Mouse (Mus musculus): Measurements from ENCODE around the gene Rnaseh2a.
A peak's percentile ranks its signal among the peaks of the same experiment; 100 is the strongest.
"Not testable (repeated sequence)": the region's sequence is repeated elsewhere in the genome, so short reads cannot be mapped to it uniquely, and the experiment has no call there.

Rnaseh2a gene

GRCm38 (mm10) chr8:84934860-84935259, 34.7 kb downstream of the Rnaseh2a start:
- DNase-seq (ENCODE audit: low spot score in 2 of 2), result no peak

DNA sequence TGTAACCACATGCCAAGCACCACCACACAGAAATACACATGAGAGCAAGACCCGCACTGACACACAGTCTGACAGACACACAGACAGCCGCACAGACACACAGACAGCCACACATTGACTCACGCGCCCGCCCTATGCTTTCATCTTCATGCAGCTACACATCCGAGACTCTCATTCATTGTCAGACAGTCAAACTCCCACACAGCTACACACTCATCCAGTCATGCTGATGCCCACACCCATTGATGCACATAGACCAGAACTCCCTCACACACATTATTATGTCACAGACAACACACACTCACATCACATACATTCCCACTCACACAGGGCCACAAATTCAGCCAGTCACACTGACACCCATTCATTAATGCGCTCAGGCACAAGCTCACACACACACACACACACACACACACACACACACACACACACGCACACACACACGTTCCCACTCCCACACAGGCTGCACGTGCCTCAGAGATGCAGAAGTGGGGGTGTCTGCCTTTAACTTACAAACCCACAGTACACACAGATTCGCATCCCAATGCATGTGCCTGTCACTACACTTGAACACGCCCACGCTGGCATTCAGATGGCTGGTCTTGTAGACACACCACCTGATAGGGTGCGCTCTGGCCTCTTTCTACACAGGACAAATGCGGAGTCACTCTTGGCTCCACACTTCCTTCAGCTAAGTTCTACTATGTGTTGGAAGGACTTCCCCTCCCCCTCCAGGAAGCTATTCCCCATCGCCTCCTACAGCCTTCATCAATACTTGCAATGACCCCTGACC, 35.6 kb downstream of the Rnaseh2a start:
- DNase-seq (ENCODE audit: low spot score in 2 of 2), result no peak

GRCm38 (mm10) chr8:84930582-84930981, 39.0 kb downstream of the Rnaseh2a start:
- no peak for DNase-seq (ENCODE audit: low spot score in 2 of 2)

DNA sequence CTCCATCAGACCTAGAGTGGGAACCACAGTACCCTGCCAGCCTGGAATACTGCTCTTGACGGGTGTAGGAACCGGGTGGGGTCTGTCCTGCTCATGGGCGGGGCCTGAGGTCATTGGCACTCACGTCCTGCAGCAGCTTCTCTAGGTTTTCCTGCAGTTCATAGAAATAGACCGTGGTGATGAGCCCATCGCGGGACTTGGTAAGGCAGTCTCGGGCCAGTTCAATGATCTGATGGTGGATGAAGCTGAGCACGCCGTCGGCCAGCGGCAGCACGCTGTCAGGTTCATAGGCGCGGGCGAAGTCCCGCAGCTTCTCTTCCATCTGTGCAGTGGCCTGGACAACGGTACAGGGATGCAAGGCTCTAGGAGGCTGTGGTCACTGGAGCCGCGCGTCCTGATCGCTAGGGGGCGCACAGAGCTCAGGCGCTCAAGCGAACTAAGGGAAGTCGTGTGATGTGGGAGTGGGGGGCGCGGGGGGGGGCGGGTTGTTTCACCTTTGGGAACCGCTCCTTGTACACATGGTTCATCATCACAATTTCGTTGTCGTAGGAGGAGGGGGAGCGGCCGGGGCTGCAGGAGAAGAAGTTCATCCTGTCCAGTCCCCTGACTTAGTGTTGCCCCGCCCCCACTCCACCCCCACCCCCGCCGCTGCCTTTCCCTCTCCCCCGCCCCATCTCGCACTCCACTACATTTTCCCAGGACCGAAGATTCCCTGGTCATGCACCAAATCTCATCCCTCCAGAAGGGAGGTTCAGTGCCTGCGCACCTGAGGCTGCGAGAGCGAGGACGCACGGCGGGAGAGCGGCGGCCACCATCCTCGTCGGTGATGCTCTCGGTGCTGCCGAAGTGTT, 40.9 kb downstream of the Rnaseh2a start:
- peak; percentile 37 to 44 for DNase-seq (ENCODE audit: low spot score in 2 of 2)

GRCm38 (mm10) chr8:84927513-84927912, 42.1 kb downstream of the Rnaseh2a start:
- DNase-seq (ENCODE audit: low spot score in 2 of 2), result no peak

- DNase-seq (ENCODE audit: low spot score in 2 of 2), result no peak
Measured at GRCm38 (mm10) chr8:84925557-84925956, 44.0 kb downstream of the Rnaseh2a start.

DNA sequence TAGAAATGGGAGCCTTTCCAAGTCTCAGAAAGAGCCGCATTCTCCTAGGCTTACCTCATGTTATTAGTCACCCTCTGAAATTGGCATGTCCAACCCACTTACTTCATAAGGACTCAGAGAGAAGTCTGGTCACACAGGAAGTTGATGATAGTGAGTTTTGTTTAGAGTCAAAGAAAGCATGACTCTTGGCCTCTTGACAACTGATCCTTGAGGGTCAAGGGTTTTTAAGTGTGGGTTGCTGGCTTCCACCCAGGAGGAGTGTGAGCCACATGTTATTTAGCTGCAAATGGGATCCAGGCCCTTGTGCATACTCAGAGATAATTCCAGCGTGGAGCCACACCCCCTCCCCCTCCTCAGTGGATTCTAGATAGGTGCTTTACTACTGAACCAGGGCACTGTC, 48.0 kb downstream of the Rnaseh2a start:
- no peak for DNase-seq (ENCODE audit: low spot score in 2 of 2)

- DNase-seq (ENCODE audit: low spot score in 2 of 2), result no peak
Measured at GRCm38 (mm10) chr8:84918646-84919045, 50.9 kb downstream of the Rnaseh2a start.

GRCm38 (mm10) chr8:84917781-84918180, 51.8 kb downstream of the Rnaseh2a start:
- DNase-seq (ENCODE audit: low spot score in 2 of 2), result no peak

- no peak for DNase-seq (ENCODE audit: low spot score in 2 of 2)
Measured at GRCm38 (mm10) chr8:84915269-84915668, 54.3 kb downstream of the Rnaseh2a start.

- peak; percentile 42 to 62 for DNase-seq (ENCODE audit: low spot score in 2 of 2)
Measured at GRCm38 (mm10) chr8:84913960-84914359, 55.6 kb downstream of the Rnaseh2a start.

GRCm38 (mm10) chr8:84913502-84913900, 56.1 kb downstream of the Rnaseh2a start:
- DNase-seq (ENCODE audit: low spot score in 2 of 2), result peak; percentile 60 to 66

- DNase-seq (ENCODE audit: low spot score in 2 of 2), result peak; percentile 92 to 93
Measured at GRCm38 (mm10) chr8:84912895-84913501, 56.6 kb downstream of the Rnaseh2a start.

DNA sequence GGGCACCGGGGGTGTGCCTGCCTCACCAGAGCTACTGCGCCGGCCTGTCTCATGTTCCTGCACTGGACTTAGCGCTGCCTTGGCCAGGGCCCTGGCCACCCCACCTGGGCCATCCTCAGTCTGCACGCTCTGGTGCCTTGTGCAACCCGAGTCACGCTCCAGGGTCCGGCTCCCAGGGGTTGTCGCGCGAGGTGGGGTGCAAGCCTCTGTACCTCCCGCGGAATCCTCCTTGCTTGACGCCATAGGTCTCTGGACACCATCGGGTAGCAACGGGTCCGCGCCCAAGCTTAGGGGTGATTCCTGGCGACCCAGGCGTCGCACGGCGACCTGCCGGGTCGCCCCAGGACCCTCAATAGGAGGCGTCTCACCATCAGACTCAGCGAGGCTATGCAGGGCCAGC, 57.2 kb downstream of the Rnaseh2a start:
- DNase-seq (ENCODE audit: low spot score in 2 of 2), result peak in 1 of 2 experiments; percentile 11

GRCm38 (mm10) chr8:84911854-84912253, 57.7 kb downstream of the Rnaseh2a start:
- no peak for DNase-seq (ENCODE audit: low spot score in 2 of 2)

DNA sequence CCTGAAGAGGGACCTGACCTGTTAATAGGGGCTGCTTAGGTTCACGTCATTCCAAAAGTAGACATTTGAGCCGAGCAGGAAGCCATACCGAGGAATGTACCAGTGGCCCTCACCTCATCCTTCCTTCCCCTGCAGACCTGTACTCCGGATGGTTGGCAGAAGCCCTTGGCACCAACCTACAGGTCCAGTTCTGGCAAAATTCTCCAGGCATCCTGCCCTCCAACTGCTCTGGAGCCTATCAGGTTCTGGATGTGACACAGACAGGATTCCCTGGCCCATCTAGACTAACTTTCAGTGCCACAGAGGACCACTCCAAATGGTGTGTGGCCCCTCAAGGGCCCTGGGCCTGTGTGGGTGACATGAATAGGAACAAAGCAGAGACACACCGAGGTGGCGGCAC, 59.0 kb downstream of the Rnaseh2a start:
- DNase-seq (ENCODE audit: low spot score in 2 of 2), result no peak

- peak in 1 of 2 experiments; percentile 39 for DNase-seq (ENCODE audit: low spot score in 2 of 2)
Measured at GRCm38 (mm10) chr8:84909949-84910348, 59.6 kb downstream of the Rnaseh2a start.

- DNase-seq (ENCODE audit: low spot score in 2 of 2), result no peak
Measured at GRCm38 (mm10) chr8:84909162-84909767, 60.3 kb downstream of the Rnaseh2a start.

- peak; percentile 99 for DNase-seq (ENCODE audit: low spot score in 2 of 2)
Measured at GRCm38 (mm10) chr8:84908421-84909161, 61.0 kb downstream of the Rnaseh2a start, which contains the start of gene Dnase2a. Dnase2a (plus strand) TSS chr8:84908560.

DNA sequence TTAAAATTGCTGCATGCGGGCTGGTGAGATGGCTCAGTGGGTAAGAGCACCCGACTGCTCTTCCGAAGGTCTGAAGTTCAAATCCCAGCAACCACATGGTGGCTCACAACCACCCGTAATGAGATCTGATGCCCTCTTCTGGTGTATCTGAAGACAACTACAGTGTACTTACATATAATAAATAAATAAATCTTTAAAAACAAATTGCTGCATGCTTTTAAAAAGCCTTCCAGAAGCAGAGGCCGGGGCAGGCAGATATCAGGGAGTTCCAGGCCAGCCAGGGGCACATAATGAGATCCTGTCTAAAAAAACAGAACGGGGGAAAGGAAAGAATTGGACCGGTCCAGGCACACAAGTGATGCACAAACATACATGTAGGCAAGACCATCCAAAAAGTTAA, 61.6 kb downstream of the Rnaseh2a start:
- not testable (repeated sequence) for DNase-seq (ENCODE audit: low spot score in 2 of 2)

GRCm38 (mm10) chr8:84907493-84907892, 62.1 kb downstream of the Rnaseh2a start:
- no peak for DNase-seq (ENCODE audit: low spot score in 2 of 2)

All from spleen, postnatal 36 days (tissue).